Mouse (Mus musculus): ENCODE data around the gene Gm21778.
"Not testable (repeated sequence)": the region's sequence is repeated elsewhere in the genome, so short reads cannot be mapped to it uniquely, and the experiment has no call there.

Gene Gm21778

GRCm38 (mm10) chrY:5942160-5942559 is at the start of gene Gm21778:
Gm21778 (plus strand) TSS chrY:5942460.
- DNase-seq (ENCODE audit: low spot score in 2 of 2): not testable (repeated sequence)
